Comparison of ENCODE assay signal across 9 mouse cellular contexts in the genomic region with DNA sequence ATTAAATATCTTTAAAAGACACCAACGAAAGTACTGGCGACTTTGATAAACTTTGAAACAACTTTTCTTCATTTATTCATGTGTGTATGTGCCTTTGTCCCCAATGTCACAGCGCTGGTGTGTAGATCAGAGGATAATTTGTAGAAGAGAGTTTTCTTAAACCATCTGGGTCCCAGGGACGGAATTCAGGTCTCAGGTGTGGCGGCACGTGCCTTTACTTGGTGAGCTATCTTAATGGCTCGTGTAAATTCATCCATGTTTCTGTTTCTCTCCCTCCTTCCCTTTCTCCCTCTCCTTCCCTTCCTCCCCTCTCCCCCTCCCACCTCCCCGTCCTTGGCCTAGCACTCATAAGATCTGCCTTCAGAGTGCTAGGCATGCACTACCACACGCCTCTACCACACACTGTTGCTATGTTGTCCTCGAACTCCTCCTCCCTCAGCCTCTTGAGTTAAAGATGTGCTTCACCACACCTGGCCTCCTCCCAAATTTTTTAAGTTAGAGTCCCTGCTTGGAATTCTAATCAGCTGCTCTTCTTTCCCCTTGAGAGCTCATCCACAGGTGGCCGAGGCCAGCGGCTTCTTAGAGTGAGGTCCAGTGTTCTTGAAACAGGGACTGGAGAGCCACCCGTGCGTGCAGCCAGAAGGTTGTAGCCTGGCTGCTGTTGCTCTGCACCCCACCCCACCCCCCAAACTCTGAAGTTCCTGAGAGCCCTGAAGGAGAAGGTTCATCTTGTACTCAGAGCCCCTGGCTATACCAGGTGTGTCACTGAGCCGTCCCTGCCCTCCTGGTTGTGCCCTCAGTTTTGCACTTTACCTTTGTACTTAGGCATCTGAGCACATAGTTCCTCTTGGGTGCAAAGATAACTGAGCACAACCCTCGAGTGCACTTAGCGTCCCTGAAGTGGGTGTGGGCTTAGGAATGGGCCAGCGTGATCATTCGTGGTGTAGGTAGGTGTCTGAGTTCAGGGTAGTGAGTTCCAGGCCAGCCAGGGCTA. TPM values are rescaled to one million over a fixed set of nuclear protein-coding genes. Genes with fewer than 3 reads are reported as not detected.
DNase-seq lines count a peak whose midpoint lies in the region; ATAC-seq and TF ChIP-seq lines count a peak whose summit lies in the region.
"Had no signal": no experiment of that assay in that cellular context is flagged by ENCODE, and none has a peak within 500 bp of the region (broad histone marks: within the 10 kb centered on the region; RNA-seq: fewer than 3 reads in every experiment).

No protein-coding gene starts in this region.

- peaks cover 8% of the 10 kb centered on the region for H3K4me1 ChIP-seq in heart, adult 2 months (ENCODE audit: control insufficient read depth, insufficient read depth, low read length)
- H3K4me1 ChIP-seq in embryonic facial prominence, embryonic 13.5 days, result peaks cover 50% of the 10 kb centered on the region
- peaks cover 27% of the 10 kb centered on the region for H3K4me1 ChIP-seq in lung, postnatal 0 days (ENCODE audit: insufficient read depth, low read depth, low read length)

- TF ChIP-seq CTCF in heart, adult 2 months (IDR thresholded peaks at IDR 0.05), result no peak
- no peak for TF ChIP-seq CTCF in lung, postnatal 0 days (IDR thresholded peaks at IDR 0.05)

- TF ChIP-seq EP300 in heart, adult 2 months (IDR thresholded peaks at IDR 0.05; ENCODE audit: insufficient read depth, low read depth, low read length), result no peak
- peak; percentile 81 for TF ChIP-seq EP300 in lung, postnatal 0 days (IDR thresholded peaks at IDR 0.05)

- no peak for ATAC-seq in embryonic facial prominence, embryonic 13.5 days (ENCODE audit: insufficient number of reproducible peaks, insufficient read depth, low FRiP score, low TSS enrichment, low read depth)
- ATAC-seq in lung, postnatal 0 days, result peak; percentile 25

- WGBS in heart, adult 2 months, result 29% methylated on average over 19 of the region's 19 CpGs
- 25% methylated on average over 19 of the region's 19 CpGs for WGBS in embryonic facial prominence, embryonic 13.5 days
- WGBS in lung, postnatal 0 days, result 18% methylated on average over 19 of the region's 19 CpGs

- H3K27me3 ChIP-seq in heart, adult 2 months (ENCODE audit: control insufficient read depth, insufficient read depth, low read length), result no peaks in the 10 kb centered on the region
- H3K27me3 ChIP-seq in embryonic facial prominence, embryonic 13.5 days, result no peaks in the 10 kb centered on the region
- H3K27me3 ChIP-seq in lung, postnatal 0 days (replicated peaks; ENCODE audit: insufficient read depth, low read length), result no peaks in the 10 kb centered on the region
- H3K27me3 ChIP-seq: Patski had no signal

- H3K4me2 ChIP-seq in embryonic facial prominence, embryonic 13.5 days, result peak overlapping the region; percentile 76
- H3K4me2 ChIP-seq in lung, postnatal 0 days (replicated peaks; ENCODE audit: low read depth, low read length), result peak overlapping the region; percentile 60

- intact Hi-C loops in heart, adult 2 months (cut with DNase I), result loop anchor here (5.0 kb wide), 1 partner anchor 73 kb away; no protein-coding TSS in a partner anchor
- intact Hi-C loops in heart, postnatal 14 days (cut with DNase I), result no loop called here

- peak overlapping the region; percentile 22 for H3K9ac ChIP-seq in heart, adult 2 months (ENCODE audit: low read depth, low read length)
- peak overlapping the region; percentile 89 for H3K9ac ChIP-seq in embryonic facial prominence, embryonic 13.5 days
- H3K9ac ChIP-seq in lung, postnatal 0 days (replicated peaks; ENCODE audit: low read depth), result peak overlapping the region; percentile 83

- no peaks in the 10 kb centered on the region for H3K79me2 ChIP-seq in heart, adult 2 months (replicated peaks; ENCODE audit: control insufficient read depth, insufficient read depth, low read length)

- H3K36me3 ChIP-seq in heart, adult 2 months (ENCODE audit: control insufficient read depth, insufficient read depth, low read length), result no peaks in the 10 kb centered on the region
- 0 out of 2 replicates have a peak, but pooled peaks cover 7% of the 10 kb centered on the region for H3K36me3 ChIP-seq in embryonic facial prominence, embryonic 13.5 days
- no peaks in the 10 kb centered on the region for H3K36me3 ChIP-seq in lung, postnatal 0 days (ENCODE audit: insufficient read depth, low read length)

- peak overlapping the region; percentile 92 for H3K27ac ChIP-seq in heart, adult 2 months
- H3K27ac ChIP-seq in embryonic facial prominence, embryonic 13.5 days, result no peak overlapping the region; the same call in 1 of the 2 replicates
- peak overlapping the region; percentile 98 for H3K27ac ChIP-seq in lung, postnatal 0 days (ENCODE audit: low read length)

- TF ChIP-seq POLR2A in heart, adult 2 months (IDR thresholded peaks at IDR 0.05; ENCODE audit: insufficient read depth, low read depth, low read length), result no peak

- no peak for DNase-seq in heart, adult 2 months
- no peak for DNase-seq in heart, postnatal 14 days
- DNase-seq in kidney, adult 9 months, result peak; percentile 74
- peak; percentile 78 for DNase-seq in lung, postnatal 0 days (ENCODE audit: low spot score)
- DNase-seq in natural killer cell, adult 2 months (ENCODE audit: low spot score in 2 of 2), result no peak
- no peak for DNase-seq in layer of hippocampus, adult 11-12 months (ENCODE audit: low spot score)
- DNase-seq in spleen, postnatal 10 days (ENCODE audit: low spot score in 2 of 2), result no peak

- H3K4me3 ChIP-seq in heart, adult 2 months, result peak overlapping the region; percentile 89
- H3K4me3 ChIP-seq in embryonic facial prominence, embryonic 13.5 days, result peak overlapping the region; percentile 90
- H3K4me3 ChIP-seq in lung, postnatal 0 days (ENCODE audit: low read depth, low read length), result peak overlapping the region; percentile 70

- no peaks in the 10 kb centered on the region for H3K9me3 ChIP-seq in embryonic facial prominence, embryonic 13.5 days
- no peaks in the 10 kb centered on the region for H3K9me3 ChIP-seq in lung, postnatal 0 days (ENCODE audit: low read length)

RNA-seq across cellular contexts. Expression of gene Zfyve21, which starts 1.1 kb away (rescaled TPM):
- 10 to 100 TPM; 65.1 to 74.8 TPM for total RNA-seq in heart, adult 2 months (2021)
- 71.9 and 89.6 TPM in 2 replicates for polyA plus RNA-seq in heart, adult 2 months (2012; rRNA removed)
- 10 to 100 TPM; 55.3 to 59.7 TPM for total RNA-seq in heart, postnatal 14 days (2021)
- 105 and 113 TPM in 2 replicates for polyA plus RNA-seq in embryonic facial prominence, embryonic 13.5 days (2015; fragmentation: Nextera tagmentation; extraction: Ambion mirVana)
- polyA plus RNA-seq in lung, postnatal 0 days (2015; fragmentation: Nextera tagmentation; extraction: Ambion mirVana), result 160 and 163 TPM in 2 replicates

RNA-seq across cellular contexts. Expression of gene Xrcc3, which starts 1.4 kb away (rescaled TPM):
- total RNA-seq in heart, adult 2 months (2021), result 1 to 10 TPM; 1.4 to 1.8 TPM
- 2.1 and 2.8 TPM in 2 replicates for polyA plus RNA-seq in heart, adult 2 months (2012; rRNA removed)
- 1 to 10 TPM; 2.1 to 3.1 TPM for total RNA-seq in heart, postnatal 14 days (2021)
- 8.4 and 9.3 TPM in 2 replicates for polyA plus RNA-seq in embryonic facial prominence, embryonic 13.5 days (2015; fragmentation: Nextera tagmentation; extraction: Ambion mirVana)
- polyA plus RNA-seq in lung, postnatal 0 days (2015; fragmentation: Nextera tagmentation; extraction: Ambion mirVana), result 1.8 and 2.1 TPM in 2 replicates

RNA-seq across cellular contexts. Expression of gene Klc1, which starts 56.4 kb away (rescaled TPM):
- 10 to 100 TPM; 83.8 to 83.9 TPM for total RNA-seq in heart, adult 2 months (2021)
- polyA plus RNA-seq in heart, adult 2 months (2012; rRNA removed), result 80.8 and 105 TPM in 2 replicates
- total RNA-seq in heart, postnatal 14 days (2021), result 100 to 1,000 TPM; 120 to 129 TPM
- 113 and 122 TPM in 2 replicates for polyA plus RNA-seq in embryonic facial prominence, embryonic 13.5 days (2015; fragmentation: Nextera tagmentation; extraction: Ambion mirVana)
- 86.1 and 89.6 TPM in 2 replicates for polyA plus RNA-seq in lung, postnatal 0 days (2015; fragmentation: Nextera tagmentation; extraction: Ambion mirVana)

Comparison
In these comparisons a context has a peak if more than half of its experiments do, and no peak if none do; other contexts are left out.
1. DNase-seq: peak in kidney, adult 9 months (single experiment) and lung, postnatal 0 days (single experiment); none in heart, adult 2 months (0 of 2), heart, postnatal 14 days (0 of 2), natural killer cell, adult 2 months (0 of 2), layer of hippocampus, adult 11-12 months (single experiment) and spleen, postnatal 10 days (0 of 2).
2. H3K9ac ChIP-seq: peak in every context shown above with its lines; median percentile 89 in embryonic facial prominence, embryonic 13.5 days; 83 in lung, postnatal 0 days; 22 in heart, adult 2 months.
3. Peak in every context shown above with its lines, with median percentiles within 50 percentile points of each other: H3K4me3 ChIP-seq.